Mouse (Mus musculus) liver, postnatal 0 days (tissue): ENCODE data around the gene B3glct. TPM values are rescaled to one million over a fixed set of nuclear protein-coding genes. Genes with fewer than 3 reads are reported as not detected.

Experiments used
- ATAC-seq: fragments of 200-750 bp; cut with Nextera tagmentation; 2 replicates; pipeline ENCODE4 v1.8.0; 2017; ENCODE audit warnings: mild to moderate bottlenecking, moderate library complexity
- DNase-seq: peaks from one replicate; pipeline ENCODE4 v3.0.0-alpha.2; 2016
- H3K27ac ChIP-seq: fragments of 300-500 bp; sonication (generic); 2 replicates; pipeline ENCODE4 v1.5.1; 2014; ENCODE audit warnings: antibody characterized with exemption, moderate library complexity, mild to moderate bottlenecking, low read depth
- H3K27me3 ChIP-seq: fragments of 300-500 bp; sonication (generic); 2 replicates; pipeline ENCODE4 v1.6.1; 2014; ENCODE audit warnings: low read length, control low read depth, mixed read lengths; ENCODE audit not compliant: insufficient read depth
- H3K36me3 ChIP-seq: fragments of 300-500 bp; sonication (generic); replicated peaks from 2 replicates; pipeline ENCODE4 v1.6.1; 2014; ENCODE audit warnings: mild to moderate bottlenecking, control low read depth, low read length, moderate library complexity, mixed read lengths; ENCODE audit not compliant: insufficient read depth
- H3K4me1 ChIP-seq: fragments of 300-500 bp; sonication (generic); 2 replicates; pipeline ENCODE4 v1.6.1; 2014; ENCODE audit warnings: antibody characterized with exemption, mild to moderate bottlenecking, control low read depth; ENCODE audit not compliant: insufficient read depth
- H3K4me2 ChIP-seq: fragments of 300-500 bp; sonication (generic); 2 replicates; pipeline ENCODE4 v1.6.1; 2014; ENCODE audit warnings: low read depth, mild to moderate bottlenecking, low read length, moderate library complexity, mixed read lengths
- H3K4me3 ChIP-seq: fragments of 300-500 bp; sonication (generic); 2 replicates; pipeline ENCODE4 v1.5.1; 2014; ENCODE audit warnings: low read depth, low read length
- H3K9ac ChIP-seq: fragments of 300-500 bp; sonication (generic); replicated peaks from 2 replicates; pipeline ENCODE4 v1.6.1; 2014; ENCODE audit warnings: mild to moderate bottlenecking, moderate library complexity
- H3K9me3 ChIP-seq: fragments of 300-500 bp; sonication (generic); 2 replicates; pipeline ENCODE4 v1.6.1; 2016; ENCODE audit warnings: mild to moderate bottlenecking, control low read depth, low read length, mixed read lengths
- CTCF ChIP-seq: sonication (generic); IDR thresholded peaks from 2 replicates; pipeline ENCODE4 v1.5.1; 2016; ENCODE audit warnings: antibody characterized with exemption, low read depth
- EP300 ChIP-seq: IDR thresholded peaks from 2 replicates; pipeline ENCODE4 v1.6.1; 2016; ENCODE audit warnings: antibody characterized with exemption, low read depth, mild to moderate bottlenecking
- WGBS: fragments of 180-500 bp; shearing (Covaris S2); extraction: QIAGEN DNeasy Blood & Tissue Kit; methylation state at CpG from one replicate; pipeline ENCODE4 v1.1.7; 2014; ENCODE audit not compliant: insufficient replicate concordance; 5-methylcytosine and 5-hydroxymethylcytosine counted together
- polyA plus RNA-seq: library from polyadenylated mRNA; unstranded; fragments of >200 nt; fragmentation: Nextera tagmentation; extraction: Ambion mirVana; gene quantifications from 2 replicates; pipeline ENCODE4 v1.2.1, GENCODE M21; 2015

B3glct gene
- polyA plus RNA-seq, 1 experiment from 2014 or later, result 2.5 TPM

GRCm38 (mm10) chr5:149776038-149776437, 98.0 kb downstream of the B3glct start:
- H3K4me3 ChIP-seq, result no peak overlapping the region
- WGBS, result 38% methylated on average over 7 of the region's 7 CpGs
- no peaks in the 10 kb centered on the region for H3K36me3 ChIP-seq
- H3K9me3 ChIP-seq, result peaks cover 9% of the 10 kb centered on the region
- TF ChIP-seq EP300 (no peak), CTCF (no peak)
- no peak overlapping the region for H3K9ac ChIP-seq
- H3K4me1 ChIP-seq, result no peaks in the 10 kb centered on the region
- DNase-seq (no peak), ATAC-seq (no peak)
- no peak overlapping the region for H3K27ac ChIP-seq
- H3K4me2 ChIP-seq, result no peak overlapping the region
- no peaks in the 10 kb centered on the region for H3K27me3 ChIP-seq

DNA sequence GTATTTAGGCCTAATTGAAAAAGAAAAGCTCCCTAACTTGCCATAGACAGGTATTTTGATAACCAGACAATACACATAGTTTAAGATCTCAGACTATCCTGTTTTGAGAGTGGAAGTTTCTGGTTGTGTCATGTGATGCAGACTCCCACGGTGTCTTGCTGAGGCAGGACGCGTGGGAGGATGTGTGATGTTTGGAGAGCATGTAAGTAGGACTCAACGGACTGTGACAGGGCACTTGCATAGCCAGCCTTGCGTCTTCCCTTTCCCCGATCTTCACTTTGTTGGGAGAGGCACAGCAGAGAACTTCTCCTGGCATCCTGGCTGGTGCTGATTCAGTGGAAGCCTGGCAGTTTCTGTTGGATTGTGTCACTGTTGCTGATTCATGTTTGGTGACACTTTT, 101.7 kb downstream of the B3glct start:
- DNase-seq, result no peak
- 89% methylated on average over 6 of the region's 6 CpGs for WGBS
- TF ChIP-seq EP300 (no peak), CTCF (no peak)
- Histone ChIP-seq H3K9ac (no peak overlapping the region), H3K4me2 (no peak overlapping the region), H3K9me3 (peaks cover 11% of the 10 kb centered on the region), H3K4me3 (no peak overlapping the region), H3K27ac (no peak overlapping the region), H3K36me3 (no peaks in the 10 kb centered on the region), H3K27me3 (no peaks in the 10 kb centered on the region), H3K4me1 (no peaks in the 10 kb centered on the region)
- no peak for ATAC-seq

GRCm38 (mm10) chr5:149780411-149780810, 102.4 kb downstream of the B3glct start:
- Histone ChIP-seq H3K4me1 (no peaks in the 10 kb centered on the region), H3K9me3 (peaks cover 16% of the 10 kb centered on the region), H3K4me2 (no peak overlapping the region), H3K27me3 (no peaks in the 10 kb centered on the region), H3K9ac (no peak overlapping the region), H3K4me3 (no peak overlapping the region), H3K36me3 (no peaks in the 10 kb centered on the region), H3K27ac (no peak overlapping the region)
- ATAC-seq (no peak), DNase-seq (peak; percentile 29)
- no peak for TF ChIP-seq EP300
- TF ChIP-seq CTCF, result peak; percentile 79
- WGBS, result 89% methylated on average over 2 of the region's 2 CpGs

DNA sequence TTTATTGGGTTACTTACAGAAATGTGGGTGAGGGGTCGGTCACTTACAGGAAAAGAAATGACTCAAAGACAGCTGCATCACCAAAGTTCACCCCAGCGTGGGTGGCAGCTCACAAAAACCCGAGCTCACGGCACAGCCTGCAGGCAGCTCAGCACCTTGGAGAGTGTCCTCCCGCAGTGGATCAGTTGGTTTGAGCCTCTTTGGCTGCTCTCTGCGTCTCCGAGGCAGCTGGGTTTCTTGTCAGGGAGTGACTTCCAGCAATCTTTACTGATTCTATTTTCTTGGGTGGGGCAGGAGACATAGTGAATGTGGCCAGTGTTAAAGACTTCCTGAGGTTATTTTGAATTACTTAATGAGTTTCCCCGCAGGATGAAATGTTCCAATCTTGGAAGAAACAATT, 112.1 kb downstream of the B3glct start:
- Histone ChIP-seq H3K9ac (no peak overlapping the region), H3K4me2 (no peak overlapping the region), H3K27me3 (no peaks in the 10 kb centered on the region), H3K4me3 (no peak overlapping the region), H3K9me3 (peaks cover 22% of the 10 kb centered on the region), H3K36me3 (no peaks in the 10 kb centered on the region), H3K27ac (no peak overlapping the region), H3K4me1 (no peaks in the 10 kb centered on the region)
- WGBS, result 28% methylated on average over 8 of the region's 8 CpGs
- no peak for ATAC-seq
- TF ChIP-seq CTCF, result no peak
- no peak for TF ChIP-seq EP300
- no peak for DNase-seq

- TF ChIP-seq CTCF (no peak), EP300 (no peak)
- no peaks in the 10 kb centered on the region for H3K36me3 ChIP-seq
- H3K27me3 ChIP-seq, result peaks cover 4% of the 10 kb centered on the region; the same call in 1 of the 2 replicates
- H3K27ac ChIP-seq, result no peak overlapping the region
- H3K4me1 ChIP-seq, result no peaks in the 10 kb centered on the region
- no peak overlapping the region for H3K9ac ChIP-seq
- no peak overlapping the region for H3K4me3 ChIP-seq
- ATAC-seq, result no peak
- no peak overlapping the region for H3K4me2 ChIP-seq
- no peak for DNase-seq
- no peaks in the 10 kb centered on the region for H3K9me3 ChIP-seq
- WGBS, result 68% methylated on average over 2 of the region's 2 CpGs
Measured at GRCm38 (mm10) chr5:149810071-149810470, 132.0 kb downstream of the B3glct start.

GRCm38 (mm10) chr5:149811835-149812234, 133.8 kb downstream of the B3glct start:
- no peaks in the 10 kb centered on the region for H3K36me3 ChIP-seq
- TF ChIP-seq CTCF (no peak), EP300 (no peak)
- H3K4me1 ChIP-seq, result no peaks in the 10 kb centered on the region
- H3K27me3 ChIP-seq, result peaks cover 5% of the 10 kb centered on the region; the same call in 1 of the 2 replicates
- ATAC-seq (no peak), DNase-seq (no peak)
- H3K4me3 ChIP-seq, result no peak overlapping the region
- 31% methylated on average over 6 of the region's 6 CpGs for WGBS
- no peak overlapping the region for H3K27ac ChIP-seq
- H3K9me3 ChIP-seq, result no peaks in the 10 kb centered on the region
- no peak overlapping the region for H3K9ac ChIP-seq
- no peak overlapping the region for H3K4me2 ChIP-seq

Other genes with a start within 250 kb of the B3glct start
- not detected in 2 replicates for gene Tex26, start 238.6 kb upstream of the B3glct start, polyA plus RNA-seq
- gene Wdr95, start 149.6 kb upstream of the B3glct start, polyA plus RNA-seq, result not detected in 2 replicates
- 5.1 and 6.4 TPM in 2 replicates for gene Hsph1, start 41.9 kb upstream of the B3glct start, polyA plus RNA-seq